Mouse (Mus musculus) megakaryocyte, embryonic 14.5 days (primary cell): ENCODE results near the gene Rab20.

ENCODE experiments used
- FLI1 ChIP-seq: IDR thresholded peaks from 2 replicates; pipeline ENCODE4 v1.6.1; 2012; ENCODE audit warnings: low read length, inconsistent platforms, mixed read lengths
- GATA1 ChIP-seq: IDR thresholded peaks from 3 replicates; pipeline ENCODE4 v1.6.1; 2012; ENCODE audit warnings: mixed read lengths, low read length, inconsistent platforms, borderline replicate concordance

DNA sequence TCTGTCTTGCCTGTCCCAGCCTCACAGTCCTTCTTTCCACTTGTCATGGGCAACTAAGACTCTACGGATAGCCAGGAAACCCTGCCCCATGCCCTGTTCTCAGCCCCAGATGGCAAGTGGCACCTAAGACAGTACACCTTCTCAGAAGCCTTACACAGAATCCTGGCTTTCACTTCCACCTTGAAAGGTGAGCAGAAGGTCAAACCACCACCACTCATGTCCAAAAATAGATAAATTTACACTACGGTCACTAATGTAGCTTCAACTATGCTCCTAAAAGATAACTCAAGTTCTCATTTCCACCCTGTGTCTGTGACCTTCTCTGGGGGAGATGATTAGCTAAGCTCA is 15.0 kb downstream of the Rab20 start:
- TF ChIP-seq GATA1 (no peak), FLI1 (no peak)
